Mouse (Mus musculus) heart, embryonic 16.5 days (tissue): ENCODE results near the gene Ankrd53. TPM values are rescaled to one million over a fixed set of nuclear protein-coding genes. Genes with fewer than 3 reads are reported as not detected.

Experiments used
- ATAC-seq: fragments of 200-750 bp; cut with Nextera tagmentation; replicated peaks from 2 replicates; pipeline ENCODE4 v1.8.0; 2017; ENCODE audit warnings: moderate number of reproducible peaks; ENCODE audit not compliant: insufficient read depth, low FRiP score; ENCODE audit errors: extremely low read depth
- H3K27ac ChIP-seq: fragments of 300-500 bp; sonication (generic); 2 replicates; pipeline ENCODE4 v1.5.1; 2014; ENCODE audit warnings: mild to moderate bottlenecking, low read length, control low read depth, moderate library complexity
- H3K27me3 ChIP-seq: fragments of 300-500 bp; sonication (generic); 2 replicates; pipeline ENCODE4 v1.6.1; 2014; ENCODE audit warnings: low read length, mixed read lengths; ENCODE audit not compliant: control insufficient read depth, insufficient read depth
- H3K36me3 ChIP-seq: fragments of 300-500 bp; sonication (generic); 2 replicates; pipeline ENCODE4 v1.6.1; 2014; ENCODE audit not compliant: control insufficient read depth, insufficient read depth
- H3K4me1 ChIP-seq: fragments of 300-500 bp; sonication (generic); 2 replicates; pipeline ENCODE4 v1.6.1; 2014; ENCODE audit warnings: low read length, mixed read lengths; ENCODE audit not compliant: control insufficient read depth, insufficient read depth
- H3K4me2 ChIP-seq: fragments of 300-500 bp; sonication (generic); 2 replicates; pipeline ENCODE4 v1.6.1; 2014; ENCODE audit warnings: low read depth, mild to moderate bottlenecking, control low read depth, low read length
- H3K4me3 ChIP-seq: fragments of 300-500 bp; sonication (generic); 2 replicates; pipeline ENCODE4 v1.5.1; 2014; ENCODE audit warnings: mild to moderate bottlenecking, control low read depth, low read length
- H3K9ac ChIP-seq: fragments of 300-500 bp; sonication (generic); 2 replicates; pipeline ENCODE4 v1.6.1; 2014; ENCODE audit warnings: low read length, control low read depth
- H3K9me3 ChIP-seq: fragments of 300-500 bp; sonication (generic); replicated peaks from 2 replicates; pipeline ENCODE4 v1.6.1; 2016; ENCODE audit warnings: low read length; ENCODE audit not compliant: control insufficient read depth
- WGBS: fragments of 180-500 bp; shearing (Covaris S2); extraction: QIAGEN DNeasy Blood & Tissue Kit; methylation state at CpG from one replicate; pipeline ENCODE4 v1.1.7; 2014; 5-methylcytosine and 5-hydroxymethylcytosine counted together
- polyA plus RNA-seq: library from polyadenylated mRNA; unstranded; fragments of >200 nt; fragmentation: Nextera tagmentation; extraction: Ambion mirVana; gene quantifications from 2 replicates; pipeline ENCODE4 v1.2.1, GENCODE M21; 2015

Ankrd53 gene
- polyA plus RNA-seq, 1 experiment from 2014 or later, result not detected

- Histone ChIP-seq H3K9ac (no peak overlapping the region), H3K36me3 (no peaks in the 10 kb centered on the region), H3K4me3 (no peak overlapping the region), H3K9me3 (no peaks in the 10 kb centered on the region), H3K4me1 (no peaks in the 10 kb centered on the region), H3K27me3 (peaks cover 18% of the 10 kb centered on the region), H3K27ac (no peak overlapping the region), H3K4me2 (no peak overlapping the region)
- ATAC-seq, result no peak
- 56% methylated on average over 3 of the region's 3 CpGs for WGBS
These were observed 13.2 kb upstream of the Ankrd53 start for GRCm38 (mm10) chr6:83749286-83749685.

DNA sequence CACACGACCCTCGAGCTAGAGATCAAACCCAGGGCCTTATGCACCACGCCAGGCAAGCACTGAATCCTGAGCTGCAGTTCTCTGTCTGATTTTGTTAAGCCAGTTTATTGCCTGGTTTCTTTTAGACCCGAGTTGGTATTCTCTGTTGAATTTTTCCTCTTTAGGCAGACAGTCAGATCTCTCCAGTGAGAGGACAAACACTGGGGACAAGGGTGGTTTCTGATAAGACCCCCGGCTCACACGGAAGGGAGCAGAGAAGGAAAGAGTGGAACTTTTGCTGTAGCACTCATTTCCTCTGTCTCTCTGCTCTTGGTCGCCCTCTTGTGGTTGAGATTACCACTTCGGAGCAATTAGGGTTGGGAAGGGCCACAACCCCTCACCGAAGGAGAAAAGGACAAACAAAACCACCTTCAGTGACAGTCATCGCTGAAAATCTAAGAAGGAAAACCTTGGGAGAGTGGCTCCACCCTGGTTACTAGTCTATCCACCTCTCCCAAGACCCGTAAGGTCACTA, 12.2 kb upstream of the Ankrd53 start:
- Histone ChIP-seq H3K4me1 (no peaks in the 10 kb centered on the region), H3K4me3 (no peak overlapping the region), H3K9ac (no peak overlapping the region), H3K27ac (no peak overlapping the region), H3K27me3 (peaks cover 18% of the 10 kb centered on the region), H3K9me3 (no peaks in the 10 kb centered on the region), H3K4me2 (peak overlapping the region; percentile 29; the same call in 1 of the 2 replicates), H3K36me3 (no peaks in the 10 kb centered on the region)
- ATAC-seq, result no peak
- 6% methylated on average over 11 of the region's 11 CpGs for WGBS

- Histone ChIP-seq H3K27me3 (peaks cover 53% of the 10 kb centered on the region), H3K9ac (no peak overlapping the region), H3K9me3 (no peaks in the 10 kb centered on the region), H3K27ac (no peak overlapping the region), H3K4me3 (no peak overlapping the region), H3K36me3 (no peaks in the 10 kb centered on the region), H3K4me2 (no peak overlapping the region), H3K4me1 (no peaks in the 10 kb centered on the region)
- 64% methylated on average over 9 of the region's 9 CpGs for WGBS
- ATAC-seq, result no peak
These were observed 6.4 kb upstream of the Ankrd53 start for GRCm38 (mm10) chr6:83756051-83756450.

- 1% methylated on average over 35 of the region's 35 CpGs for WGBS
- H3K4me3 ChIP-seq, result peak overlapping the region; percentile 36
- H3K4me2 ChIP-seq, result peak overlapping the region; percentile 61
- no peaks in the 10 kb centered on the region for H3K36me3 ChIP-seq
- peaks cover 7% of the 10 kb centered on the region for H3K4me1 ChIP-seq
- H3K9ac ChIP-seq, result peak overlapping the region; percentile 8
- no peaks in the 10 kb centered on the region for H3K9me3 ChIP-seq
- ATAC-seq, result peak; percentile 24; the same call in 1 of the 2 replicates
- H3K27ac ChIP-seq, result no peak overlapping the region
- H3K27me3 ChIP-seq, result peaks cover 34% of the 10 kb centered on the region
These were observed 512 bp downstream of the Ankrd53 start for GRCm38 (mm10) chr6:83762880-83763431.

DNA sequence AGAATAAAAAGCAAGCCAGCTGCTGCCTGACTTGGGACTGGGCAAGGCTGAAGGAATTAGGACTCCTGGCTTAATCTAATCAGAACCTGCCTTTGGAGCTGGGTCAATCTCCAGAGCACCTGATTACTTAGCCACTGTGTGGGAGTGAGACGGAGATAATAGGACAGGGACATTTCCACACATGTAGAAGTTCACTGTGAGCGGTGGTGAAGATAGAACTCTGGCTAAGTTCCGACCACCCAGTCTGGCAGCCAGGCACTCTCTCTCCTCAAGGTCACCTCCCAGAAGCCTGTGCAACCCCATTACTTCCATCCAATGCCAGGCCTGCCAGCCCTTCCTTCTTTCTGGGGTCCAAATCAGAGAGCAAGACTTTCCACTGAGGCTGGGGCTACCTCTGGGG, 4.5 kb downstream of the Ankrd53 start:
- peak; percentile 50; the same call in 1 of the 2 replicates for ATAC-seq

GRCm38 (mm10) chr6:83768485-83768884, 6.0 kb downstream of the Ankrd53 start:
- Histone ChIP-seq H3K36me3 (peaks cover 18% of the 10 kb centered on the region), H3K4me3 (no peak overlapping the region), H3K4me2 (no peak overlapping the region), H3K27me3 (no peaks in the 10 kb centered on the region), H3K27ac (no peak overlapping the region), H3K9me3 (no peaks in the 10 kb centered on the region), H3K4me1 (peaks cover 5% of the 10 kb centered on the region), H3K9ac (no peak overlapping the region)
- ATAC-seq, result no peak
- WGBS, result 60% methylated on average over 5 of the region's 5 CpGs

More for the DNA sequence above, 4.5 kb downstream of the Ankrd53 start:
- Histone ChIP-seq H3K36me3 (peaks cover 15% of the 10 kb centered on the region), H3K9ac (no peak overlapping the region), H3K4me3 (no peak overlapping the region), H3K27me3 (peaks cover 4% of the 10 kb centered on the region; the same call in 1 of the 2 replicates), H3K27ac (peak overlapping the region; percentile 62), H3K9me3 (no peaks in the 10 kb centered on the region), H3K4me2 (no peak overlapping the region), H3K4me1 (peaks cover 7% of the 10 kb centered on the region)
- WGBS, result 34% methylated on average over 3 of the region's 3 CpGs

- ATAC-seq, result no peak
- Histone ChIP-seq H3K4me2 (peak overlapping the region; percentile 92), H3K9ac (peak overlapping the region; percentile 97), H3K27me3 (no peaks in the 10 kb centered on the region), H3K4me1 (peaks cover 9% of the 10 kb centered on the region), H3K27ac (no peak overlapping the region), H3K4me3 (peak overlapping the region; percentile 96), H3K9me3 (no peaks in the 10 kb centered on the region), H3K36me3 (peaks cover 15% of the 10 kb centered on the region)
- WGBS, result 60% methylated on average over 9 of the region's 9 CpGs
These were observed 11.7 kb downstream of the Ankrd53 start for GRCm38 (mm10) chr6:83774126-83774525.

DNA sequence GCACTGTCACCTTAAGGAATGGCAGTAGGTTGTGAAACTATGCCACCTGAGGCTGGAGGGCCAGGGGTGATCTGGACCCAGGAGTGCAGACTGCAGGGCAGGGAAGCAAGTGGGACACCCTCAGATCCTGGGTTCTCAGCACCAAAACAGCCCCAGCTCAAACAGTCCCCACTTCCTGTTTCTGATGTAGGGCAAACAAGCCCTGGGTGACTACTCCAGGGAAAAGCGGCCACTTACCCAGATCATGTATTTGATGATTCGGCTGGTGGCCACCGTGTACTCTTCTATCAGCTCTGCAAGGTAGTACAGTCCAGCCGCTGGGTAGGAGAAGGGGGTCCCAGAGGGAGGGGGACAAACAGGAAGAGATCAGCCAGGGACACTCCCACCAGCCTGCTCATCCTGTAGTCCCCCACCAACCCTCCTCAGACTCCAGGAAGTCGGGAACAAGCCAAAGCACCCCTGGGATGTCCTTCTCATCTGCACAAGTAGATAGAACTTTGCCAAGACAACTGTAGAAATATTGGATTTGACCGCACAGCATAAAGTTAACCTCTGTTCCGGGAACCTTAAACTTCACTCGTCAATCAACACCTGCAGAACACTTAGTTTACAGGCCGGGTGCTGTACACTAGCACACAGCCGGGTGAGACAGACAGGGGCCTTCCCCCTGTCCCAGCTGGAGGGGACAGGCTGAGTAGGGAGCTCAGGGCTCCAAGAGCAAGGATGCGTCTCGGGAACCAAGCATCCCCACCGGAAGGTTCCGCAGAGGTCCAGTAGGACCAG, 12.5 kb downstream of the Ankrd53 start:
- H3K36me3 ChIP-seq, result peaks cover 8% of the 10 kb centered on the region
- no peak for ATAC-seq
- peak overlapping the region; percentile 96 for H3K4me3 ChIP-seq
- peak overlapping the region; percentile 95 for H3K27ac ChIP-seq
- H3K4me1 ChIP-seq, result peaks cover 9% of the 10 kb centered on the region
- 1% methylated on average over 14 of the region's 14 CpGs for WGBS
- peak overlapping the region; percentile 92 for H3K4me2 ChIP-seq
- H3K9ac ChIP-seq, result peak overlapping the region; percentile 97
- no peaks in the 10 kb centered on the region for H3K27me3 ChIP-seq
- no peaks in the 10 kb centered on the region for H3K9me3 ChIP-seq
